Mouse (Mus musculus): ENCODE measurements around the gene Gle1.
"Not testable (repeated sequence)": the region's sequence is repeated elsewhere in the genome, so short reads cannot be mapped to it uniquely, and the experiment has no call there.

Gene Gle1

DNA sequence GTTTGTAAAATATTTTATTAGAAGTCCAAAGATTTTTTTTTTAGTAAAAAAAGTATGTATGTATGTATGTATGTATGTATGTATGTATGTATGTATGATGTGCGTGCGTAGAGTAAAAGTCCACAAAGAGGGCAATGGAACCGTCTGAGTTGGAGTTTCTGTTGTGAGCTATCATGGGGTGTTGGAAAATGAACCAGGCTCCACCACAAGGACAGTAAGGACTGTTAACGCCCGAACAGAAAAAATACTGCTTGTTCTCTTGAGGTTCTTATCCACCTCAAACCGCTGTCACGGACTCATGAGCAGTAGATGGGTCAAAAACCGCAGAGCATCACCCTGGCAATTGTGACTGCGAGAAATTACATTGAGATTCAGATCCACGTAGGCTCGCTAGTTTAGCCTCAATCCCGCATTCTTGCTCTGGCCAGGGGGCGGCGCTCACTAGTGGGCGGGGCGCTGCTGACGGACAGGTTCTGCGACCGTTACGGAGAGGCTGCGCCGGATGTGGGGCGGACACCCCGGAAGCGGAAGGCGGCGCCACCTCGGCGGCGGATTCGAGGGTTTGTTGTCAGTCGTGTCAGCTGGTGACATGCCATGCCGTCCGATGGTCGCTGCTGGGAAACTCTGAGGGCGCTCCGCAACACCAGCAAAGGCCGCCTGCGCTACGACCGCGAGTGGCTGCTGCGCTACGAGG, at the start of gene Gle1:
Gene Gle1, plus strand, starts transcription at position 521 of the 694 bp plus-strand sequence.
- DNase-seq (ENCODE audit: low spot score in 2 of 2), result peak; percentile 86 to 96

DNA sequence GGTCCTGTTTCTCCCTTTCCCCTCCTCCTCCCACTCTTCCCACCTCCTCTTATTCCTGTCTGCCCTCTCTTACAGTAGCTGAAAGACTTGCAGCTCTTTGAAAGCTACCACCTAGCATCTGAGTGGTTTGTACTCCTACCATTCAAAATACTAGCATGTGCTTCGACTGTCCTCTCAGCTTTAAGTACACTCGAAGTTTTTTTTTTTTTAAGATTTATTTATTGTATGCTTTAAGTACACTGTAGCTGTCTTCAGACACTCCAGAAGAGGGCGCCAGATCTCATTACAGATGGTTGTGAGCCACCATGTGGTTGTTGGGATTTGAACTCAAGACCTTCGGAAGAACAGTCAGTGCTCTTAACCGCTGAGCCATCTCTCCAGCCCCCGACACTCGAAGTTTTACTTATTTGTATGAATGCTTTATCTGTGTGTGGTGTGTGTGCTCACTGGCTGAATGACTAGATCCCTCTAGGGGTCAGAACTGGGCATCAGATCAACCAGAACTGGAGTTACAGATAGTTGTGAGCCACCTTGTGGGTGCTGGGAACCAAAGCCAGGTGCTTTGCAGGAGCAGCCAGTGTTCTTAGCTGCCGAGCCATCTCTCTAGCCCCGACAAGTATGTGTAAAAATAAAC, 48.5 kb upstream of the Gle1 start:
- DNase-seq (ENCODE audit: low spot score in 2 of 2), result not testable (repeated sequence)

DNA sequence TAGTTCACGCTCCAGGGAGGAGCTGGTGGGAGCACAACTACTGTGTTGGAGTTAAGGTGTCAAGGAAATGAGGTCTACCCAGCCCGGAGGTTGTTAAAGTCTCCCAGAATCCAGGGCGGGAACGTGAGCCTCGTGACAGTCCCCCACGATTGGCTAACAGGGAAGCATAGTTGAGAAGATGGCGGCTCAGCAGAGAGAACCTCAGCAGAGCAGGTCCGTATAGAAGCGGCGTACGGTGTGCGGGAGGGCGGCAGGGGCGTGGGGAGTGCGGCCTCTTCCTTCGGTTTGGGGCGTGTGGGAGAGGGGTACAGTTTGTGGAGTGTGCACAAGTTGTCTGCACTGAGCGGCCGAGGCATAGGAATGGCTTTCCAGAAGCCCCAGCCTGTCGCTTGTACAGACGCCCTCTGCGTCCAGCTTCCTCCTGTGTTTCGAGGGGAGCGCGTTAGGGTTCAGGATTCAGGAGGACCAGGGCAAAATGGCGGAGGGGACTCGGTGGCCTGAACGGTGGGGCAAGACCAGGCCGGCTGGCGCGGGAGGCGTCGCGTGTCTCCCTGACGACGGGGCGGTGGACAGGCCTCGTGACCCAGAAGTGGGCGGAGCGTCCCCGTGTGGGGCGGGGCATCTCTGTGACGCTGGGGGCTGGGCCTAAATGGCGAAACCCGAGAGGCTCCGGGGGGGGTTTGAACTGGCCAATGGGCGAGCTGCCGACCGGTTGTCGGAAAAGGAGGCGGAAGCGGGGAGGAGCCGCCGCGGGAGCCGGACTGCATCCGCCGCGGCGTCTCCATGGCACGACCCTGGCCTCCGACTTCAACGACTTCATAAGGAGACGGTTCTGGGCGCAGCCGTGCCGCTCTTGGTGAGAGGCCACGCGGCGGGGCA, 45.9 kb upstream of the Gle1 start, which contains the start of gene Odf2:
Gene Odf2, plus strand, starts transcription at position 156 of the 879 bp plus-strand sequence.
- peak; percentile 97 to 100 for DNase-seq (ENCODE audit: low spot score in 2 of 2)

DNA sequence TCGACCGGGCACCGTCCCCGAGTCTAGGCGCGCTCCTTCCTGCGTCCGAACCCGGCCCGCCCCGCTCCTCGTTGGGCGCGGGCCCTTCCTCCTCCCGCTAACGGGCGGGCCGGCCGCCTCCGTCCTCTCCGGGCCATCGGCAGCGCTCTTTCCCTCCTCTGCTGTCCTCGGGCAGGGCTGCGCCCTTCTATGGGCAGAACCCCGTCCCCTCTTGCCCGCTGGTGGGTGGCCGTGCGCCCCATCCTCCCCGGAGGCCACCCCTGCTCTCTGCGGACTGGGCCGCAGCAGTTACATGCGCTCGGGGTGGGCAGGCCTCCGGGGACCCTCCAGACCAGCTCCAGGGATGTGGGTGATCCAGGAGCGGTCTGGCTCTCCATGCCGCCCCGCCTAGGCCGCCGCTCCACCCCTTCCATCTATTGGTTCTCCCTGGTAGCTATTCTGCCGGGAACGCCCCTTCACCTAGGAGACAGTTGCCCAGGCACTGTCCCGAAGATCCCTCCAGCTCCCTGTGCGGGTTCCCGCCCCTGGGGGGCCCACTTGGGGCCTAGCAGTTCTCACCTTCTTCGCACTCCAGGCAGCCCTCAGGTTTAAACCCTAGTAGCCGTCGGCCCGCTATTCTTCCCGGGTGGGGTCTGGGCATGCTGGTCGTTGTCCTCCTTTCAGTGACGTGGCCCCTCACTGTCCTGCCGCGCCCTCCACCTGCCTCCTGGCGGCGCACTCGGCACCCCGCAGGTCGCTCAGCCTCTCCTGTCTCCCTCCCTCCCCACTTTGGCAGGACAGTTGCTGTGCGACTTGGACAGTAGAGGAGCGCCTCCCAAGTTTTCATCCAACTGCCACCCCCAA, 45.0 kb upstream of the Gle1 start:
- DNase-seq (ENCODE audit: low spot score in 2 of 2), result peak; percentile 62 to 81

DNA sequence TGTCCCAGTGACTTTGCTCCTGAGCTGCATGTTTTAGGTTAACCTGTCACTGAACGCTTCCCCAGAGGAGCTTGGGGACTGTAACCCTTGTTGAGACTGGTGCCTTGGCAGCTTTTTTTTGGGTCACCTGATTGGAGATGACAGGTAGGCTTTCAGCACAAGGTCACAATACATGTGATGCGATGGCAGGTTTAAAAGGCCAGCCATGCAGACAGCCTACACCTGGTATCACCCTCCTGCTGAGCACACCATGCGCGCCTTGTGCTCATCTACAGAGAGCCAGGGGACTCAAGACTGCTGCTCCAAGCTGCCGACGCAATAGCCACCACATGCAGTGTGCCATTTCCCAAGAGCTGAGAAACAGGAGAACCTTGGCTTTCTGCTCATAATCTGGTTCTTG, 43.5 kb upstream of the Gle1 start:
- no peak for DNase-seq (ENCODE audit: low spot score in 2 of 2)

DNA sequence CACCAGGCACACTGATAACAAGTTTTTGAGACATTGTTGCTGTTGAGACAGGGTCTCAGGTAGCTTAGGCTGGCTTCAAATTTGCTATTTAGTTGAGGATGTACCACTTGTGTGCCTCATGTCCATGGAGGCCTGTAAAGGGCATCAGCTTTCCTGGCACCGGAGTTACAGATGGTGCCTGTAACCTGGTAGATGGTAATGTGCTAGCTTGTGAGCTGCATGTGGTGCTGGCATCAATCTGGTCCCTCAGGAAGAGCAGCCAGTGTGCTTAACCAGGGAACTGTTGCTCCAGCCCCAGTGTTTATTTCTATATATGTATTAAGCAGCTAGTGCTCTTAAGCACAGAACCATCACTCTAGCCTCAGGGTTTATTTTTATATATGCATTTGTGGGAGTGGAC, 39.2 kb upstream of the Gle1 start:
- no peak for DNase-seq (ENCODE audit: low spot score in 2 of 2)

DNA sequence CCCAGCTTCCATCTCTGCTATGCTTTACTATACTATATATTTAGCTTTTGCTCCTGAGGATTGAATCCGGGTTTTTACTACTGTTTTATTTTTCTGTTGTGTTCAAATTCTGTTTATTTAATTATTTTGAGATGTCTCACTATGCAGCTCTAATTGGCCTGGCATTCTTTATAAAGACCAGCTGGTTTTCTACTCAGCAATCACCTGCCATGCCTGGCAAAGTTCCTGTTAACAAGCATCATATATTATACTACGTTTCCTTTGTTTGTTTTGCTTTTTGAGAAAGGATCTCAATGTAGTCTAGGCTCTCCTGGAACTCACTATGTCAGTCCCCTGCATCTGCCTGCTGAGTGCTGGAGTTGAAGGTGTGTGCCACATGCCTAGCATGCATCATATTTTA, 37.9 kb upstream of the Gle1 start:
- no peak for DNase-seq (ENCODE audit: low spot score in 2 of 2)

DNA sequence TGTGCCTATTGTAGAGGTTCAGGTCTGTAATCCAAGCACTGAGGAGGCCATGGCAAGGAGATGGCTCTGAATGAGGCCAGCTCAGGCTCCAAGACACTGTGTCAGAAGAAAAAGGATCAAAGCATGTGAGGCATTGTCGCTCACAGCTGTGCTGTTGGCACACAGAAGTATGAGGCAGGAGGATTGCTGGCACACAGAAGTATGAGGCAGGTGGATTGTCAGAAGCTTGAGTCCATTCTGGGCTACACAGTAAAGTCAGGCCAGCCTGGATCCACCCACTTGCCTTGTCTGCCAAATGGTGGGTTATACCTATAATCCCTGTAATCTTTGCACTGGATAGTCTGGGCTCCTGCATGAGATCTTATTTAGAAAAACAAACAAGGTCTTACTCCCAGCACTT, 37.1 kb upstream of the Gle1 start:
- DNase-seq (ENCODE audit: low spot score in 2 of 2), result no peak

DNA sequence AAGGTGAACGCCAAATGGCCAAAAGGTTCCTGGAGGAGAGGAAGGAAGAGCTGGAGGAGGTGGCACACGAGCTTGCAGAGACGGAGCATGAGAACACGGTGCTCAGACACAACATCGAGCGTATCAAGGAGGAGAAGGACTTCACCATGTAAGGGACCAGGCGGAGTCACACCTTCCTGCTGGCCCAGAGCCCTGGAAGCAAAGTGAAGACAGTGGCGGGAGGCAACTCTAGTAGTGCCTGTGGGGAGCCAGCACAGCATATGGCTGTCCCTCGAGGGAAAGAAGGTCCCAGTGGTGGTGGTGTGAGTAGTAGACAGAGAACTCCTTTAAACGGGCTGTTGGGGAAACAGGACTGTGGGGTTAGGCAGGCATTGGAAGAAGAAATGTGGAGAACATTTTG, 33.0 kb upstream of the Gle1 start:
- DNase-seq (ENCODE audit: low spot score in 2 of 2), result no peak

DNA sequence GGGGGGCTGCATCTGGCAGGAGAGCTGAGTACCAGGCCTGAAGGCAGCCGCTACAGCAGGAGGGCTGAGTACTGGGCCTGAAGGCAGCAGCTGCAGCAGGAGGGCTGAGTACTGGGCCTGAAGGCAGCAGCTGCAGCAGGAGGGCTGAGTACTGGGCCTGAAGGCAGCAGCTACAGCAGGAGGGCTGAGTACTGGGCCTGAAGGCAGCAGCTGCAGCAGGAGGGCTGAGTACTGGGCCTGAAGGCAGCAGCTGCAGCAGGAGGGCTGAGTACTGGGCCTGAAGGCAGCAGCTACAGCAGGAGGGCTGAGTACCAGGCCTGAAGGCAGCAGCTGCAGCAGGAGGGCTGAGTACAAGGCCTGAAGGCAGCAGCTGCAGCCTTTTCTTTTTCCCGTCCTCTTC, 27.1 kb upstream of the Gle1 start:
- DNase-seq (ENCODE audit: low spot score in 2 of 2), result not testable (repeated sequence)

DNA sequence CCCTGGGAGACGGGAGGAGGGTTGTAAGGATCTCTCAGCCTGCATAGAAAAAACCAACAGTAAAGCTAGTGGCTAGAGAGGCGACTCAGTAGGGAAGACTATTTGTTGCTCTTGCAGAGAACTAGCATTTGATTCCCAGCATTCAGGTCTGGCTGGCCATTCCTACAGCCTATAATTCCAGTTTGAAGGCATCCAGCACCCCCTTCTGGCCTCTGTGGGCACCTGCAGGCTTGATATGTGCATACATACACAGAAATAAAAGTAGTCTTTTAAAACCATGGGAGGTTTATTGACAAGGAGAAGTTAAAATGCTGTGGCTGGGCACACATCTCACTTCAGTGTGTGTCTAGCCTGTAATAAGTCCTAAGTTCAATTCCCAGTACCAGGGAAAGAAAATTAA, 25.2 kb upstream of the Gle1 start:
- DNase-seq (ENCODE audit: low spot score in 2 of 2), result no peak

DNA sequence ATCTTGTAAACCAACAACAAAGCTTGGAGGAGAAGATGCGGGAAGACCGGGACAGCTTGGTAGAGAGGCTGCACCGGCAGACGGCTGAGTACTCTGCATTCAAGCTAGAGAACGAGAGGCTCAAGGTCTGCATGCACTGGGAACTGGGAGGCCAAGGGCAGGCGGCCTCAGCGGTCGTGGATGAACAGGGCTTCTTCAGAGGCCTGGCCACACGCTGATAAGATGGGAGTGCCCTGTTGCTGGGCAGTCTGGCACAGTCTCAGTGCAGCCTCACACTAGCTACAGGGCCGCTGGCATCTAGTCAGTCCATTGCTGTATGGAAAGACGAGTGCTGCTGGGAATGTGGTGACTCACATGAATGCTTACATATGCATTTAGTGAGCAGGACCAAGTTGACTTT, 17.6 kb upstream of the Gle1 start:
- no peak for DNase-seq (ENCODE audit: low spot score in 2 of 2)

DNA sequence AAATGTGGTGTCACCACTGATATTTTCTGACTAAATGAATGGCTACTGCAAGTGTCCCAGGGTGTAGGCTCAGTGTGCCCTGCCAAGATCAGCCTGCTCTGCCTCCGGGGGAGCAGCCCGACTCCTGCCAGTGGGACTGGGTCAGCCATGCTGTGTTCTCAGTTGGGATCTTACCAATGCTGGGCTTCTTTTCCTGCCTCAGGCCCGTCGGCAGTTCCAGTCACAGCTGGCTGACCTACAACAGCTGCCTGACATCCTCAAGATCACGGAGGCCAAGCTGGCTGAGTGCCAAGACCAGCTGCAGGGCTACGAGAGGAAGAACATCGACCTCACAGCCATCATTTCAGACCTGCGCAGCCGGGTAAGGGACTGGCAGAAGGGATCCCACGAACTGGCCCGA, 13.2 kb upstream of the Gle1 start:
- DNase-seq (ENCODE audit: low spot score in 2 of 2), result peak in 1 of 2 experiments; percentile 15

DNA sequence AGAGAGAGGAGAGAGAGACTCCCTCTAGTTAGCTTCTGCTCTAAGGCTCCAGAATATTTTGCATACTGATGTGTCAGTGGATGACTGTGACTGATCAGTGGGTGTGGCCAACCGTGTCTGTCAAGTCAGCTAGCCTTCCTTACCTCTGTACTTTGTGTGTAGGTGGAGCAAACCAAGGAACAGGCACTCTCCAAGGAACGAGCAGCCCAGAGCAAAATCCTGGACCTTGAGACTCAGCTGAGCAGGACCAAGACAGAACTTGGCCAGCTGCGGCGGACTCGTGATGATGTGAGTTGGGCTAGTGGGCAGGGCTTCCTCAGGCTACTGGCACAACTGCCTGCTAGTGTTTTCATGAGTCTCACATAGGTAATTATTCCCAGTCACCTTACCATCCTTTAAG, 8.7 kb upstream of the Gle1 start:
- no peak for DNase-seq (ENCODE audit: low spot score in 2 of 2)

DNA sequence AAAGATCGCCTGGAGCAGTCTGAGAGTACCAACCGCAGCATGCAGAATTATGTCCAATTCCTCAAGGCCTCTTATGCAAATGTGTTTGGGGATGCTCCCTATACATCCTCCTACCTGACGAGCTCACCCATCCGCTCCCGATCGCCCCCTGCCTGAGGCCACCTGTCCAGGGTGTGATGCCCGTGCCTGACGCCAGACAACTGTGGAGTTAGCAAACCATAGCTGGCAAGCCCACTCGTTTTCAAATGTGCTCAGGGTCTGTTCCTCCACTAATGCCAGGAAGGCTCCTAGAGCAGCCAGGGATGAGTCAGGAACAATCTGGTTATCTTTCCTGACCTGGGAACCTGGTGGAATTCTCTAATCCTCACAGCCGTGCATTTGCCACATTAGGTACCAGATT, 4.7 kb upstream of the Gle1 start:
- no peak for DNase-seq (ENCODE audit: low spot score in 2 of 2)

DNA sequence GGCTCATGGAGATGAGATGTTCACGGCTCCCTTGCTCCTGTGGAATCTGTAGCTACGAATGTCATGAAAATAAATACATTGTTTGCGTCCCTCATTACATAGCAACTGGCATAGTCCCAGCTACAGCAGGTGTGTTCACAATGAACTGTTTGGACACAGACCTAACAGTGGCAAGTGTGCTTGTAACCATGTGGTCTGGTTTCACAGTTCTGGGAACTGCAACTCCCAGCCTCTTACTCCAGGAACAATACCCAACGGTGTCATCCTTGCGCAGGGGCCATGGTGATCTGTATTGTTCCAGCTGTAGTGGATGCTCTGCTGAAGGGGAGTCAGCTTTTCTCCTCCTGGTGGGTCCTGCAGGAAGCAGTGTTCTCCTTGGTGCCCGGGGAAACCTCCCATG, 4.0 kb upstream of the Gle1 start:
- DNase-seq (ENCODE audit: low spot score in 2 of 2), result no peak

DNA sequence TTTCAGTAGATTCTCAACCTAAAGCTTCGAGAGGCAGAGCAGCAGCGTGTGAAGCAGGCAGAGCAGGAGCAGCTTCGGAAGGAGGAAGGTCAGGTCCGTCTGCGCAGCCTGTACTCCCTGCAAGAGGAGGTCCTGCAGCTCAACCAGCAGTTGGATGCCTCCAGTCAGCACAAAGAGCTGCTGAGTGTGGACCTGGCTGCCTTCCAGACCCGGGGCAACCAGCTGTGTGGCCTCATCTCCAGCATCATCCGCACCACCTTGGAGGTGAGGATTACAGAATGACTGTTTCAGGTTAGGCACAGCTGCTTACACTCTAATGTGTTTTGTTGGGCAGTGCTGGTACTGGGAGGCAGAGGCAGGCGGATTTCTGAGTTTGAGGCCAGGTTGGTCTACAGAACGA, 4.8 kb downstream of the Gle1 start:
- DNase-seq (ENCODE audit: low spot score in 2 of 2), result no peak

DNA sequence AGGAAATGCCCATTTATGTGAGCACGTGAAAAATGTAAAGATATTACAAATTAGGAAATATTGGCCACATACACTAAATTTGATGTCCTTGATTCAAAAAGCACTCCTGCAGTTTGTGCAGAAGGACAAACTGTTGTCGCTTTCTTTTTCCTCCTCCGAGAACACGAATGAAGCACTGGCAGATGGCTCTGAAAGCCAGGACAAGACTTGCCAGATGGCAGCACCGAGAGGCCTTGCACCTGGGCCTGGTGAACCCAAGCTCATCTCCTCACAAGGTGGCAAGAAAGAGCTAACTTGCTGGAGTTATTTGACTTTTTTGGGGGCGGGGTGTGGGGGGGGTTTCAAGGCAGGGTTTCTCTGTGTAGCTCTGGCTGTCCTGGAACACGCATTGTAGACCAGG, 5.6 kb downstream of the Gle1 start:
- DNase-seq (ENCODE audit: low spot score in 2 of 2), result no peak

DNA sequence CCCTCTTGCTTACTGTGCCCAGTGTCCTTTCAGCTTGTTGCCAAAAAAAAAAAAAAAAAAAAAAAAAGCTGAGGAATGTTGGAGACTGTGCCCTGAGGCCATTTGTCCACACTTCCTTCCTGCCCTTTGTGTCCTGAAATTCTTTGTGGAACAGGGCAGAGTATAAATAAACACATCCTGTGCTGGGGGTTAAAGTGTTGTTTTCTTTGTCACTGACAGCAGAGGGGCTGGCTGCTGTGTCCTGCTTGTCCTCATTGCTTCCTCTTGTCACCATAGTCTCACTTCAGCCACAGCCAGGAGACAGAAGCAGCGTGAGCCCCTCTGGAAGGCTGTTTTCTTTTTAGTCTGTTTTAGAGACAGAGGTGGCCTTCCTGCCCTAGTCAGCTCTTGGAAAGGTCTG, 9.5 kb downstream of the Gle1 start:
- DNase-seq (ENCODE audit: low spot score in 2 of 2), result no peak

DNA sequence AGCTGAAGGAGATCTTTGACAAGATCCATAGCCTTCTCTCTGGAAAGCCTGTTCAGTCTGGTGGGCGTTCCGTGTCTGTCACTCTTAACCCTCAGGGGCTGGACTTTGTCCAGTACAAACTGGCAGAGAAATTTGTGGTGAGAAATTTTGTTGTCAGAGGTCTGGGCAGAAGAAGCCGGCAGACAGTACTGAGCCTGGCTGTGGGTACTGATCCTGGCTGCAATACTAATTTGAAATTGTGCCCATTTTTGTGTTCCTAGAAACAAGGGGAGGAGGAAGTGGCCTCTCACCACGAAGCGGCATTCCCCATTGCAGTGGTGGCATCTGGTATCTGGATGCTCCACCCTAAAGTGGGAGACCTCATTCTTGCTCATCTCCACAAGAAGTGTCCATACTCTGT, 13.7 kb downstream of the Gle1 start:
- DNase-seq (ENCODE audit: low spot score in 2 of 2), result no peak

DNA sequence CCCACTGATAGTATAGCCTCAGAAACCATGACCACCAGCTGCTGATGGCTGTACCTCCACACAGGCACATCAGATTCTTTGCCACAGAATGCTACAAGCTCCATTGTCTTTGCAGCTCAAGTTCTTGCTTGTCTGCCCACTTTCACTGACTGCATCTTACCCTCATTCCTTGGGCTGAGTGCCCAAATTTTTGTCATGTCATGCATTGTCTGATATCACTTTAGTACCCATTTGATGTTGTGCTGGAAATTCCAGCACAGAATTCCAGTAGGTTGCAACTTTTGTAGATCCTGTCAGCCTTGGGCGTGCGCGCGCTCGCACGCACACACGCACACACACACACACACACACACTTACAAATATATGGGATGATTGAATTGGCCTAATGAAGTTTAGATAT, 26.0 kb downstream of the Gle1 start:
- DNase-seq (ENCODE audit: low spot score in 2 of 2), result no peak
